Mouse (Mus musculus) limb, embryonic 10.5 days (tissue): ENCODE measurements around the gene Syt16. TPM values are rescaled to one million over a fixed set of nuclear protein-coding genes. Genes with fewer than 3 reads are reported as not detected.

Experiments
- DNase-seq: peaks from one replicate; pipeline ENCODE4 v3.0.0-alpha.2; 2017; ENCODE audit warnings: low spot score
- H3K27ac ChIP-seq: fragments of 300-500 bp; sonication (generic); 2 replicates; pipeline ENCODE4 v1.5.1; 2016; ENCODE audit warnings: mild to moderate bottlenecking
- H3K27me3 ChIP-seq: fragments of 300-500 bp; sonication (generic); 2 replicates; pipeline ENCODE4 v1.6.1; 2016; ENCODE audit warnings: low read depth, mild to moderate bottlenecking; ENCODE audit not compliant: poor library complexity, severe bottlenecking
- H3K36me3 ChIP-seq: fragments of 300-500 bp; sonication (generic); 2 replicates; pipeline ENCODE4 v1.6.1; 2016; ENCODE audit warnings: mild to moderate bottlenecking, moderate library complexity
- H3K4me1 ChIP-seq: fragments of 300-500 bp; sonication (generic); 2 replicates; pipeline ENCODE4 v1.6.1; 2016
- H3K4me3 ChIP-seq: fragments of 300-500 bp; sonication (generic); 2 replicates; pipeline ENCODE4 v1.5.1; 2016; ENCODE audit warnings: mild to moderate bottlenecking, moderate library complexity
- H3K9me3 ChIP-seq: fragments of 300-500 bp; sonication (generic); replicated peaks from 2 replicates; pipeline ENCODE4 v1.6.1; 2016; ENCODE audit warnings: mild to moderate bottlenecking
- WGBS: fragments of 180-500 bp; shearing (Covaris S2); methylation state at CpG from one replicate; pipeline ENCODE4 v1.1.7; 2016; 5-methylcytosine and 5-hydroxymethylcytosine counted together
- polyA plus RNA-seq: library from polyadenylated mRNA; unstranded; fragments of >200 nt; fragmentation: Nextera tagmentation; extraction: Ambion mirVana; gene quantifications from 2 replicates; pipeline ENCODE4 v1.2.1, GENCODE M21; 2016

Syt16 gene
- polyA plus RNA-seq, 1 experiment from 2014 or later = 1.7 TPM

DNA sequence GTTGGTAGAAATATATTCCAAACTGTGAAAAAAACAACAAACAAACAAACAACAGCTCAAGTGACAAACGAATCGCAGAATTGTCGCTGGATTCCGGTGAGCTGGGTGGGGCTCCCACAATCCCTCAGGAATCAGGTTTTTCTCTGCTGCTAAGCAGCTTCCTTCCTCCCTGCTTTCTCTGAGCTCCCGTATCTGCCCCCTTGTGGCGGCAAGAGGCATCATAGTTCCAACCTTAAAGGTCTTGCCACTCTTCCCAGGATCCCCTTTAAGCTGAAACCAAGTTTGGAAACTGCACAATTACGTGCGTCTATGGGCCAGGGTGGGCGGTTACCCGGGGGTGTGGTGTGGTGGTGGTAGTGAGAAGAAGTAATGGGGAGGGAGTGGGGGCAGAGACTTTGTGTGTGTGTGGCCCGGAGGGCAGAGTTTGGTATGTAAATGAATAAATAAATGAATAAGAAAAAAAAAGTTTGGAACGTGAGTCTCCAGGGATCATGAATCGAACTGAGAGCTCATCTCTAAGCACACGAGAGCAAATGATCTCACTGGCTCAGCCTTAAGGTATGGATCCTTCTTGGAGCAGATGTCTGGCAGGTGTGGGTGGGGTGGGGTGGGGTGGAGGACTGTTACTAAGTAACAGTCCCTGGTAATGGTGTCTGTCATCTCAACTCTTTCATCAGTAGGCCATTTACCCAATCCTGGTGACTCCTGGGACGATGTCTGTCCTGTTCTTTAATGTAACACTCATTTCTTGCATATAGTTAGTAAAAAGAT, 319.7 kb downstream of the Syt16 start:
- WGBS = 17% methylated on average over 15 of the region's 15 CpGs
- DNase-seq = peak; percentile 84
- Histone ChIP-seq H3K4me1 (peaks cover 3% of the 10 kb centered on the region; the same call in 1 of the 2 replicates), H3K27ac (peak overlapping the region; percentile 89), H3K9me3 (no peaks in the 10 kb centered on the region), H3K27me3 (no peaks in the 10 kb centered on the region), H3K4me3 (peak overlapping the region; percentile 58), H3K36me3 (no peaks in the 10 kb centered on the region)

DNA sequence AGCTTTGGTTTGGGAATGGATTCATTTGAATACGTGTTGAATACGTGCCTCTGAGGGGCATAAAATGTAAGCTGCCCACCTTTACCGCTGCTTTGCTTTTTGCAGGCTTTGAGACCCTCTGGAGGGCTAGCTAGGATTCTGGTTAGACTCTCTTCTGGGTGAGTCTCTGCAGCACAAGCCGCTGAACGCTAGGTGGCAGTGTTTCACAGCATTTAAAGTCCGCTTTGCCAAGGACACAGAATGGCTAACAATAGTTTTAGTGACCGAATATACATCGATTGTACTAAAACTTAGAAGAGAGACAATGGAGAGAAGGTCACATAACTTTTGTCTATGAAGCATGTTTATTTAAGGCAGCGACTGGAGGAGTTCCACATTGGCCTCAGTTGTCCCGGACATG, 322.9 kb downstream of the Syt16 start:
- H3K36me3 ChIP-seq = no peaks in the 10 kb centered on the region

DNA sequence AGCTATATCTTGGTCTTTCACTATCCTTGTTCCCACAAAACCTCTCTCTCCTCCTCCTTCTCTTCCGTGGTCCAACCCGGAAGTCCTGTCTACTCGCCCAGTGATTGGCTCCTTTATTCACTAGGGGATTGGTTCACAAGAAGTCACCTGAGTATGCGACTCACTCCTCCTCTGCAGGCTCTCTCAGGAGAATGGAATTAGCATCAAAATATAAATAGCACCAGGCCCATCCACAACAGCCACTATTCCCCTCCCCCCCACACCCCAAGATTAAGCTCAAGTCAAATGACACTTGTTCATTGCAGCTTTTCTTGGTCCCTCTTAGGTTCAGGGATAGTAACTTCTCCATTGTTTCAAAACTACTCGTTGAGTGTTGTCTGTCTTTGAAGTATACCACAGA, 324.5 kb downstream of the Syt16 start:
- Histone ChIP-seq H3K27ac (no peak overlapping the region), H3K36me3 (no peaks in the 10 kb centered on the region), H3K9me3 (no peaks in the 10 kb centered on the region), H3K27me3 (no peaks in the 10 kb centered on the region), H3K4me1 (no peaks in the 10 kb centered on the region), H3K4me3 (no peak overlapping the region)
- no peak for DNase-seq
- 74% methylated on average over 5 of the region's 5 CpGs for WGBS

More for the DNA sequence above, 322.9 kb downstream of the Syt16 start:
- Histone ChIP-seq H3K9me3 (no peaks in the 10 kb centered on the region), H3K27ac (no peak overlapping the region), H3K4me1 (peaks cover 3% of the 10 kb centered on the region; the same call in 1 of the 2 replicates), H3K27me3 (no peaks in the 10 kb centered on the region), H3K4me3 (no peak overlapping the region)
- WGBS = 25% methylated on average over 10 of the region's 10 CpGs
- DNase-seq = peak; percentile 83

Other genes with a start within 250 kb of the Syt16 start
- gene Hif1a, start 96.3 kb upstream of the Syt16 start, polyA plus RNA-seq = 77.8 and 93.5 TPM in 2 replicates
- gene Gm49321, start 60.0 kb upstream of the Syt16 start, polyA plus RNA-seq = 13.3 and 14.4 TPM in 2 replicates
- 18.9 and 23.5 TPM in 2 replicates for gene Snapc1, start 33.2 kb upstream of the Syt16 start, polyA plus RNA-seq